Mouse (Mus musculus) CH12.LX (cell line): ENCODE data around the gene Map4k4.

ENCODE experiments used
- BHLHE40 ChIP-seq: IDR thresholded peaks from 2 replicates; pipeline ENCODE4 v1.6.1; 2011; ENCODE audit warnings: mild to moderate bottlenecking, low read depth, low read length, improper control_type of control experiment
- CHD1 ChIP-seq: IDR thresholded peaks from 2 replicates; pipeline ENCODE4 v1.6.1; 2012; ENCODE audit warnings: low read depth, low read length, improper control_type of control experiment, inconsistent platforms
- CHD2 ChIP-seq: IDR thresholded peaks from 2 replicates; pipeline ENCODE4 v1.6.1; 2011; ENCODE audit warnings: low read length, improper control_type of control experiment
- CTCF ChIP-seq, 2 experiments: IDR thresholded peaks in 1 of 2; conservative IDR thresholded peaks in 1 of 2; 2 replicates each; pipeline ENCODE4 v1.5.1; 2011 to 2012; ENCODE audit warnings: low read depth in 2 of 2, low read length in 2 of 2, improper control_type of control experiment in 1 of 2, inconsistent platforms in 1 of 2, mild to moderate bottlenecking in 1 of 2, moderate library complexity in 1 of 2
- E2F4 ChIP-seq: IDR thresholded peaks from 2 replicates; pipeline ENCODE4 v1.6.1; 2011; ENCODE audit warnings: low read depth, low read length, improper control_type of control experiment; ENCODE audit not compliant: insufficient replicate concordance
- EP300 ChIP-seq: IDR thresholded peaks from 2 replicates; pipeline ENCODE4 v1.6.1; 2011; ENCODE audit warnings: low read length, improper control_type of control experiment
- JUN ChIP-seq: IDR thresholded peaks from 2 replicates; pipeline ENCODE4 v1.6.1; 2011; ENCODE audit warnings: low read depth, mild to moderate bottlenecking, low read length, improper control_type of control experiment, moderate library complexity; ENCODE audit not compliant: insufficient read depth
- MEF2A ChIP-seq: IDR thresholded peaks from 2 replicates; pipeline ENCODE4 v1.6.1; 2014; ENCODE audit warnings: low read depth, mild to moderate bottlenecking, inconsistent platforms, low read length, improper control_type of control experiment, borderline replicate concordance
- POLR2A ChIP-seq: IDR thresholded peaks from 2 replicates; pipeline ENCODE4 v1.6.1; 2011; ENCODE audit warnings: low read depth, mild to moderate bottlenecking, improper control_type of control experiment, low read length
- SIN3A ChIP-seq: IDR thresholded peaks from 2 replicates; pipeline ENCODE4 v1.6.1; 2012; ENCODE audit warnings: low read length, improper control_type of control experiment, inconsistent platforms
- SMC3 ChIP-seq: IDR thresholded peaks from 2 replicates; pipeline ENCODE4 v1.6.1; 2011; ENCODE audit warnings: low read depth, low read length, improper control_type of control experiment
- TCF12 ChIP-seq: IDR thresholded peaks from 2 replicates; pipeline ENCODE4 v1.6.1; 2014; ENCODE audit warnings: low read depth, mild to moderate bottlenecking, inconsistent platforms, low read length, improper control_type of control experiment
- UBTF ChIP-seq: IDR thresholded peaks from 2 replicates; pipeline ENCODE4 v1.6.1; 2012; ENCODE audit warnings: low read depth, mild to moderate bottlenecking, inconsistent platforms, low read length, improper control_type of control experiment, moderate library complexity

DNA sequence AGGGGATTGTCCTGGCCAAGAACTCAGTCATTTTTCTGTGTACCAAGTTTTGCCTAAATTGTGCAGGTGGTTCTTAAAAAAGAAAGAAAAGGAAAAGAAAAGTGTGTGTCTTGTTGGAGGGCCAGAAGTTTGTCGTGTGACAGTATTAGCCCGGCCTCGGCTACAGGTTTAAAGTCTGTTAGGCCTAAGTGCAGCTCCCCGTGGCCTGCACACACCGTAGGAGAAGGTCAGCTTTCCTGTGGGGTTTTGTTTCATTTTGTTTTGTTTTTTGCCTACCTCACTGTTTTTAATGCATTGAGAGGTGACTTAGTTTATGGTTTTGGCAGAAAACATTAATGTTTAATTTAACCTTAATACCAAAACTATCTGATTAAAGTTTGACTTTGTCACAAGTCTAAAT lies 124.7 kb downstream of the Map4k4 start:
- TF ChIP-seq TCF12 (no peak), MEF2A (no peak), POLR2A (no peak), E2F4 (no peak), BHLHE40 (no peak), SMC3 (no peak), JUN (no peak), SIN3A (no peak), UBTF (no peak), CHD2 (no peak), CTCF (conservative IDR thresholded peaks at IDR 0.05 in 1 of 2, IDR thresholded peaks at IDR 0.05 in 1 of 2; ENCODE audit: low read depth in 2 of 2, low read length in 2 of 2) (no peak), EP300 (no peak), CHD1 (no peak)
